Mouse (Mus musculus): Measurements from ENCODE around the gene Rnaseh1. TPM values are rescaled to one million over a fixed set of nuclear protein-coding genes. Genes with fewer than 3 reads are reported as not detected.

The Rnaseh1 gene
- 31.7 and 34.9 TPM in 2 replicates for polyA plus RNA-seq (2015; fragmentation: Nextera tagmentation; extraction: Ambion mirVana)

- ATAC-seq (ENCODE audit: insufficient number of reproducible peaks, insufficient read depth, low FRiP score, low TSS enrichment, low read depth): peak; percentile 88
- Histone ChIP-seq H3K27me3 (no peaks in the 10 kb centered on the region; the same call in 1 of the 2 replicates), H3K4me2 (peak within 1 kb of the TSS; percentile 89), H3K9ac (peak within 1 kb of the TSS; percentile 85), H3K36me3 (peaks cover 20% of the 10 kb centered on the region), H3K9me3 (no peaks in the 10 kb centered on the region), H3K27ac (peak within 1 kb of the TSS; percentile 79), H3K4me3 (peak within 1 kb of the TSS; percentile 88), H3K4me1 (peaks cover 10% of the 10 kb centered on the region)
- 1% methylated on average over 52 of the region's 52 CpGs for WGBS
These were observed at the start of gene Rnaseh1 for GRCm38 (mm10) chr12:28649141-28650110. TSS of gene Rnaseh1 (plus strand) at chr12:28649602.

GRCm38 (mm10) chr12:28602259-28602658, 47.1 kb upstream of the Rnaseh1 start:
- Histone ChIP-seq H3K4me2 (no peak overlapping the region), H3K9me3 (no peaks in the 10 kb centered on the region), H3K27me3 (no peaks in the 10 kb centered on the region), H3K9ac (no peak overlapping the region), H3K36me3 (no peaks in the 10 kb centered on the region), H3K27ac (no peak overlapping the region), H3K4me1 (0 out of 2 replicates have a peak, but pooled peaks cover under 1% of the 10 kb centered on the region), H3K4me3 (no peak overlapping the region)
- WGBS: 26% methylated on average over 4 of the region's 4 CpGs
- ATAC-seq (ENCODE audit: insufficient number of reproducible peaks, insufficient read depth, low FRiP score, low TSS enrichment, low read depth): no peak

GRCm38 (mm10) chr12:28603494-28603893, 45.9 kb upstream of the Rnaseh1 start:
- Histone ChIP-seq H3K4me3 (no peak overlapping the region), H3K27me3 (no peaks in the 10 kb centered on the region), H3K36me3 (no peaks in the 10 kb centered on the region), H3K9me3 (no peaks in the 10 kb centered on the region), H3K4me2 (no peak overlapping the region), H3K4me1 (peaks cover 13% of the 10 kb centered on the region), H3K9ac (no peak overlapping the region), H3K27ac (no peak overlapping the region)
- 59% methylated on average over 1 of the region's 1 CpGs for WGBS
- no peak for ATAC-seq (ENCODE audit: insufficient number of reproducible peaks, insufficient read depth, low FRiP score, low TSS enrichment, low read depth)

- Histone ChIP-seq H3K9ac (no peak overlapping the region), H3K27ac (no peak overlapping the region), H3K27me3 (no peaks in the 10 kb centered on the region), H3K4me1 (peaks cover 13% of the 10 kb centered on the region), H3K4me3 (no peak overlapping the region), H3K4me2 (no peak overlapping the region), H3K9me3 (no peaks in the 10 kb centered on the region), H3K36me3 (no peaks in the 10 kb centered on the region)
- WGBS: 54% methylated on average over 17 of the region's 17 CpGs
- no peak; the same call in 1 of the 2 replicates for ATAC-seq (ENCODE audit: insufficient number of reproducible peaks, insufficient read depth, low FRiP score, low TSS enrichment, low read depth)
These were observed 41.7 kb upstream of the Rnaseh1 start for GRCm38 (mm10) chr12:28607546-28608305.

GRCm38 (mm10) chr12:28612391-28612790, 37.0 kb upstream of the Rnaseh1 start:
- Histone ChIP-seq H3K9ac (no peak overlapping the region), H3K4me2 (no peak overlapping the region), H3K4me3 (no peak overlapping the region), H3K4me1 (peaks cover 11% of the 10 kb centered on the region), H3K9me3 (no peaks in the 10 kb centered on the region), H3K27ac (no peak overlapping the region), H3K36me3 (no peaks in the 10 kb centered on the region), H3K27me3 (no peaks in the 10 kb centered on the region)
- no peak for ATAC-seq (ENCODE audit: insufficient number of reproducible peaks, insufficient read depth, low FRiP score, low TSS enrichment, low read depth)
- 40% methylated on average over 6 of the region's 6 CpGs for WGBS

GRCm38 (mm10) chr12:28614401-28614800, 35.0 kb upstream of the Rnaseh1 start:
- H3K4me2 ChIP-seq: no peak overlapping the region
- H3K9me3 ChIP-seq: no peaks in the 10 kb centered on the region
- 70% methylated on average over 7 of the region's 7 CpGs for WGBS
- ATAC-seq (ENCODE audit: insufficient number of reproducible peaks, insufficient read depth, low FRiP score, low TSS enrichment, low read depth): no peak
- H3K27ac ChIP-seq: no peak overlapping the region
- no peaks in the 10 kb centered on the region for H3K27me3 ChIP-seq
- H3K9ac ChIP-seq: no peak overlapping the region
- no peaks in the 10 kb centered on the region for H3K36me3 ChIP-seq
- H3K4me3 ChIP-seq: no peak overlapping the region
- H3K4me1 ChIP-seq: no peaks in the 10 kb centered on the region

GRCm38 (mm10) chr12:28617297-28617696, 32.1 kb upstream of the Rnaseh1 start:
- Histone ChIP-seq H3K27ac (no peak overlapping the region), H3K4me1 (0 out of 2 replicates have a peak, but pooled peaks cover 10% of the 10 kb centered on the region), H3K4me2 (no peak overlapping the region), H3K9me3 (no peaks in the 10 kb centered on the region), H3K27me3 (no peaks in the 10 kb centered on the region), H3K9ac (no peak overlapping the region), H3K4me3 (no peak overlapping the region), H3K36me3 (no peaks in the 10 kb centered on the region)
- no peak for ATAC-seq (ENCODE audit: insufficient number of reproducible peaks, insufficient read depth, low FRiP score, low TSS enrichment, low read depth)
- 71% methylated on average over 4 of the region's 4 CpGs for WGBS

- H3K9ac ChIP-seq: 0 out of 2 replicates have a peak overlapping the region, but pooled peaks have one; percentile 6
- 0 out of 2 replicates have a peak, but pooled peaks cover 13% of the 10 kb centered on the region for H3K4me1 ChIP-seq
- no peaks in the 10 kb centered on the region for H3K9me3 ChIP-seq
- ATAC-seq (ENCODE audit: insufficient number of reproducible peaks, insufficient read depth, low FRiP score, low TSS enrichment, low read depth): peak; percentile 53; the same call in 1 of the 2 replicates
- no peaks in the 10 kb centered on the region for H3K36me3 ChIP-seq
- no peak overlapping the region for H3K27ac ChIP-seq
- no peaks in the 10 kb centered on the region for H3K27me3 ChIP-seq
- no peak overlapping the region for H3K4me3 ChIP-seq
- no peak overlapping the region for H3K4me2 ChIP-seq
- WGBS: 30% methylated on average over 7 of the region's 7 CpGs
These were observed 27.8 kb upstream of the Rnaseh1 start for GRCm38 (mm10) chr12:28621451-28622166.

GRCm38 (mm10) chr12:28622167-28622532, 27.3 kb upstream of the Rnaseh1 start:
- no peaks in the 10 kb centered on the region for H3K27me3 ChIP-seq
- no peak overlapping the region for H3K4me2 ChIP-seq
- ATAC-seq (ENCODE audit: insufficient number of reproducible peaks, insufficient read depth, low FRiP score, low TSS enrichment, low read depth): no peak
- H3K9me3 ChIP-seq: no peaks in the 10 kb centered on the region
- no peak overlapping the region for H3K4me3 ChIP-seq
- H3K36me3 ChIP-seq: no peaks in the 10 kb centered on the region
- 50% methylated on average over 5 of the region's 5 CpGs for whole genome bisulfite sequencing
- H3K27ac ChIP-seq: no peak overlapping the region
- H3K9ac ChIP-seq: no peak overlapping the region
- H3K4me1 ChIP-seq: 0 out of 2 replicates have a peak, but pooled peaks cover 13% of the 10 kb centered on the region

- no peak for ATAC-seq (ENCODE audit: insufficient number of reproducible peaks, insufficient read depth, low FRiP score, low TSS enrichment, low read depth)
- H3K9me3 ChIP-seq: no peaks in the 10 kb centered on the region
- H3K27ac ChIP-seq: no peak overlapping the region
- no peak overlapping the region for H3K4me2 ChIP-seq
- H3K4me1 ChIP-seq: 0 out of 2 replicates have a peak, but pooled peaks cover 13% of the 10 kb centered on the region
- WGBS: 62% methylated on average over 1 of the region's 1 CpGs
- no peaks in the 10 kb centered on the region for H3K36me3 ChIP-seq
- no peak overlapping the region for H3K4me3 ChIP-seq
- no peak overlapping the region for H3K9ac ChIP-seq
- H3K27me3 ChIP-seq: no peaks in the 10 kb centered on the region
These were observed 26.8 kb upstream of the Rnaseh1 start for GRCm38 (mm10) chr12:28622641-28623040.

GRCm38 (mm10) chr12:28623195-28623594, 26.2 kb upstream of the Rnaseh1 start, which contains the start of gene Colec11:
TSS of gene Colec11 (minus strand) at chr12:28623377.
- WGBS: 53% methylated on average over 5 of the region's 5 CpGs
- Histone ChIP-seq H3K36me3 (peaks cover 4% of the 10 kb centered on the region; the same call in 1 of the 2 replicates), H3K27me3 (no peaks in the 10 kb centered on the region), H3K4me3 (no peak within 1 kb of the TSS), H3K27ac (no peak within 1 kb of the TSS), H3K9me3 (no peaks in the 10 kb centered on the region), H3K9ac (no peak within 1 kb of the TSS), H3K4me1 (0 out of 2 replicates have a peak, but pooled peaks cover 13% of the 10 kb centered on the region), H3K4me2 (no peak within 1 kb of the TSS)
- no peak for ATAC-seq (ENCODE audit: insufficient number of reproducible peaks, insufficient read depth, low FRiP score, low TSS enrichment, low read depth)

All from embryonic facial prominence, embryonic 13.5 days (tissue).